Mouse (Mus musculus): Measurements from ENCODE around the gene Ctnna3.

- no peak for TF ChIP-seq CTCF (IDR thresholded peaks at IDR 0.05; ENCODE audit: low read depth)
- no peak for TF ChIP-seq EP300 (IDR thresholded peaks at IDR 0.05; ENCODE audit: low read depth)
Measured at GRCm38 (mm10) chr10:64096532-64096931, 666.6 kb downstream of the Ctnna3 start.
